Mouse (Mus musculus): ENCODE data around the gene Rmdn3. TPM values are rescaled to one million over a fixed set of nuclear protein-coding genes. Genes with fewer than 3 reads are reported as not detected.

Gene Rmdn3
- total RNA-seq (2021) = 10 to 100 TPM; 16.2 to 18.9 TPM

GRCm38 (mm10) chr2:119156681-119157572 lies at the start of gene Rmdn3:
Rmdn3 (minus strand) TSS chr2:119157034.
- peak; percentile 95 for DNase-seq

GRCm38 (mm10) chr2:119203871-119204460 lies 47.1 kb upstream of the Rmdn3 start:
- no peak for DNase-seq

GRCm38 (mm10) chr2:119202914-119203453 lies 46.1 kb upstream of the Rmdn3 start:
- peak; percentile 66 for DNase-seq

- DNase-seq = no peak
Observed at GRCm38 (mm10) chr2:119198934-119199333, 42.1 kb upstream of the Rmdn3 start.

GRCm38 (mm10) chr2:119198049-119198448 lies 41.2 kb upstream of the Rmdn3 start:
- no peak for DNase-seq

- no peak for DNase-seq
Observed at GRCm38 (mm10) chr2:119197493-119197892, 40.7 kb upstream of the Rmdn3 start.

GRCm38 (mm10) chr2:119196316-119197108 lies 39.7 kb upstream of the Rmdn3 start:
- no peak for DNase-seq

GRCm38 (mm10) chr2:119194140-119194539 lies 37.3 kb upstream of the Rmdn3 start:
- DNase-seq = peak; percentile 42

- DNase-seq = no peak
Observed at GRCm38 (mm10) chr2:119190969-119191368, 34.1 kb upstream of the Rmdn3 start.

- DNase-seq = peak; percentile 93
Observed at GRCm38 (mm10) chr2:119189029-119189710, 32.3 kb upstream of the Rmdn3 start.

GRCm38 (mm10) chr2:119182914-119183313 lies 26.1 kb upstream of the Rmdn3 start:
- no peak for DNase-seq

- DNase-seq = no peak
Observed at GRCm38 (mm10) chr2:119177384-119177939, 20.6 kb upstream of the Rmdn3 start.

- no peak for DNase-seq
Observed at GRCm38 (mm10) chr2:119176761-119177160, 19.9 kb upstream of the Rmdn3 start.

GRCm38 (mm10) chr2:119175614-119176013 lies 18.8 kb upstream of the Rmdn3 start:
- no peak for DNase-seq

GRCm38 (mm10) chr2:119174866-119175265 lies 18.0 kb upstream of the Rmdn3 start:
- no peak for DNase-seq

GRCm38 (mm10) chr2:119173991-119174651 lies 17.3 kb upstream of the Rmdn3 start, which contains the start of gene Gm14137:
Gm14137 (plus strand) TSS chr2:119174509.
- no peak for DNase-seq

- DNase-seq = peak; percentile 89
Observed at GRCm38 (mm10) chr2:119172862-119173576, 16.2 kb upstream of the Rmdn3 start.

- DNase-seq = no peak
Observed at GRCm38 (mm10) chr2:119172446-119172845, 15.6 kb upstream of the Rmdn3 start.

GRCm38 (mm10) chr2:119171574-119171973 lies 14.7 kb upstream of the Rmdn3 start:
- peak; percentile 43 for DNase-seq

- DNase-seq = no peak
Observed at GRCm38 (mm10) chr2:119170282-119170681, 13.4 kb upstream of the Rmdn3 start.

All from heart, postnatal 4 days (tissue).